Mouse (Mus musculus) C2C12 (cell line): ENCODE data around the gene Scube2.

Source experiments
- CEBPB ChIP-seq: IDR thresholded peaks from one replicate; pipeline ENCODE4 v1.6.1; 2011; ENCODE audit warnings: low read depth, mild to moderate bottlenecking, control low read depth, moderate library complexity
- CTCF ChIP-seq: IDR thresholded peaks from one replicate; pipeline ENCODE4 v1.5.1; 2011; ENCODE audit not compliant: control insufficient read depth, insufficient read depth, insufficient read length
- FOSL1 ChIP-seq: IDR thresholded peaks from one replicate; pipeline ENCODE4 v1.8.0; 2011; ENCODE audit warnings: mild to moderate bottlenecking, low read length; ENCODE audit not compliant: poor library complexity, insufficient read depth, severe bottlenecking
- MAX ChIP-seq: IDR thresholded peaks from one replicate; pipeline ENCODE4 v1.6.1; 2011; ENCODE audit warnings: mild to moderate bottlenecking, control low read depth
- MYOD1 ChIP-seq: IDR thresholded peaks from one replicate; pipeline ENCODE4 v1.6.1; 2011; ENCODE audit warnings: low read depth; ENCODE audit not compliant: control insufficient read depth, insufficient read length
- MYOG ChIP-seq: IDR thresholded peaks from one replicate; pipeline ENCODE4 v1.6.1; 2011; ENCODE audit not compliant: control insufficient read depth, insufficient read length; ENCODE audit errors: extremely low read depth
- USF1 ChIP-seq: IDR thresholded peaks from one replicate; pipeline ENCODE4 v1.6.1; 2011; ENCODE audit warnings: low read depth, mild to moderate bottlenecking, control low read depth, moderate library complexity

- no peak for TF ChIP-seq CTCF
- TF ChIP-seq MAX: no peak
- no peak for TF ChIP-seq USF1
- TF ChIP-seq FOSL1: no peak
- TF ChIP-seq MYOG: no peak
- no peak for TF ChIP-seq MYOD1
- TF ChIP-seq CEBPB: no peak
These were observed 51.9 kb downstream of the Scube2 start for GRCm38 (mm10) chr7:109813330-109814140.
